Mouse (Mus musculus) layer of hippocampus, postnatal 36 days (tissue): Measurements from ENCODE around the gene Dnah6. TPM values are rescaled to one million over a fixed set of nuclear protein-coding genes. Genes with fewer than 3 reads are reported as not detected.

Experiments
- DNase-seq, 2 experiments: peaks; one replicate each; pipeline ENCODE4 v3.0.0; 2022
- total RNA-seq, 2 experiments: library from RNA; stranded (reverse); gene quantifications; 2 replicates each; pipeline ENCODE4 v1.2.3; 2021

The Dnah6 gene
- total RNA-seq, 2 experiments from 2014 or later: 0.42 to 0.68 TPM

DNA sequence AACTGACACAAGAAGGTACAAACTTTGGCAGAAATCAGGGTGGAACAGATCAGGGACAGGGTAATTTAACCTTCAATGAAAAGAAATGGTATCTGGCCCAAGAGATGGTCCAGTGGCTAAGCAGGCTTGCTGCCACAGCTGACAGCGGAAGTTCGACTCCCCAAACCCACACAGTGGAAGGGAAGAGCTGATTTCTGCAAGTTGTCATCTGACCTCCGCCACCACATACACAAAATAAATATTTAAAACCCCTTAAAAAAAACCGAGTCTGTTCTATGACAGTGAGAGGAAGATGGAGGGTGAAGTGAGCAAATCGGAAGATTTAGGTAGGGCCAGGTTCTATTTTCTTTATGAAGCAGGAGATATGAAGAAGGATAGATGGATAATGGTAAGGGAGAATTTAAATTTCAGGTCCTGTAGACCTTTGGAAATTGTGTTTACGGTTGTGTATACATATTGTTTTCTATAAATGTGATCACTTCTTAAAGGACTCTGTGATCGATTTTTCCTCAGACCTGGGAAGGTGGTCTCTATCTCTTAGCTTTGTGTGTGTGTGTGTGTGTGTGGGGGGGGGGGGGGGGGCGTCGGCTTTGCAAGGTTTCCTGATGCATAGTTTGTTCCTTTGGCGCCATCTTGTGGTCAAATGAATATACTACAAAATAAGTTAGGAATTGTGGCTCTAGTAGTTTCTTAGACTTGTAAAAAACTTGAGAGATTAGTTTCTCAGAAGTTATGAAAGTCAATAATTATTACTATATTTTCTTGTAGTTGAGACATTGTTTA lies 6.1 kb upstream of the Dnah6 start:
- no peak for DNase-seq

DNA sequence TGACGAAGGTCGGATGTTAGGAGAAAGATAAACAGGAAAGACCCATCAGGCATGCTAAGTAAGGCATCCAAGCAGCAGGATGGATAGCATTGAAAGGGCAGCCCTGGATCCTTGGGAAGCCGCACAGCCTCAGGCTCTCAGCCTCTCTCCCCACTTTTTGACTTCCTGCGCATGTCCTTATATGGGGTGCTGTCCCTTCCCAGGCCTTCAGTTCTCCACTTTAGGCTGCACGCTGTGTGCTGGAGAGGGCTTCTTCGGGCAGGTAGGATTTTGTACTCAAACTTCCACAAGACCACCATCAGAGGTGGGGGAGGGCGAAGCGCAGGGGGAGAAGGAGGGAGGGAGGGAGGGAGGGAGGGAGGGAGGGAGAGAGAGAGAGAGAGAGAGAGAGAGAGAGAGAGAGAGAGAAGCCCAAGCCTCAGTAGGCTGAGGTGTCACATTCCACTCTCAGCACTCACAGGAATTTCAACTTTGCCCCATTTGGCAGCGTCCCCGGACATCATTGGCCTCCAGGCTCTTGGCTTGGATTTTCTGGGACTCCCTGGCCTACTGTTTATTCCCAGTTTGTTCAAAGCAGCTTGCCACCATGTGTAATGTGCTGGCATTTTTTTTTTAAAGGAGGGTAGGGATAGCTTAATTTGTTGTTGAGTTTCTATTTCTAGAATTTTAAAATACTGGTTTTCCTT lies 1.5 kb upstream of the Dnah6 start:
- peak; percentile 51 to 54 for DNase-seq

DNA sequence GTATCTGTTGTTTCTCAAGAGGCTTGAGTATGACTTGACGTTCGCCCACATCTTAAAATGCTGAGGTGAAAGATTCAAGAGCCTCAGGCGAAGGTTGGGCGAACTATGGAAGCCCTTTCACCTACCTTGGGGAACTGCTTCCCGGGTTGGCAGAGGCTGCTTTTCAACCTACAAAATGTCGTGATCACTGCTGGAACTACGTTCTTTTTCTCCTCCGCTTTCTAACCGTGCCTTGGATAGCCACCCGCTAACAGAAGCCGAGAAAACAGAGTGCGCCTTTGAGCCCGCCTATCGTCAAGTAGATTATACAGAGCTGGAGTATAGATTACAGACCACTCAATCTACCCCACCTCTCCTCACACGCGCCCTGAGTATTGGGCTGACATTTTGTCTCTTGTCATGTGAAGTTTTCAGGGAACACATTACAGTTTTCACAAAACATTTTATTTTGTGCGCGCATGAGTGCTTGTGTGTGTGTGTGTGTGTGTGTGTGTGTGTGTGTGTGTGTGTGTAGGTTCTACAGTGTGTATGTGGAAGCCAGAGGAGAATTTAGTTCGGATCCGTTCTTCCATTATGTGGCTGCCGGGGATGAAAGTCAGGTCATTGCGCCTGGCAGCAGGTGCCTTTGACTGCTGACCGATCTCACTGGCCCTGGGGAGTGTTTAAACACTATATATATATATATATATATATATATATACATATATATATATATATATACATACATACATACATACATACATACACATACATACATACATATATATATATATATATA lies 696 bp upstream of the Dnah6 start:
- DNase-seq: peak in 1 of 2 experiments; percentile 13

DNA sequence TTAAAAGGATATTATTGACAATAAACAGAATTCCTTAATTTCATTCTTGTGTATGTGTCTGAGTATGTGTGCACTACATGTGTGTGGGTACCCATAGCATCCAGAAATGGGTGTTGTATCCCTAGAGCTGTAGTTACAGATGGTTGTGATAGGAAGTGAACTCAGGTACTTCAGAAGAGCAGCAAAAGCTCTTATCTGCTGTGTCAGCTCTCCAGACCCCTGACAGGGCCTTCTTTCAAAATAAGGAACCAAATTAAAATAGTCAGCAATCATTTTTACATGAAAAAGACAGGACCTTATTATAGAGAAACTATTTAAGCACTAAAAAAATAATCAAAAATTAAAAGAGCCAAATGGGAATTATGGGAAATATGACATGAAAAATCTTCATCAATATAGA lies 9.8 kb downstream of the Dnah6 start:
- no peak for DNase-seq

DNA sequence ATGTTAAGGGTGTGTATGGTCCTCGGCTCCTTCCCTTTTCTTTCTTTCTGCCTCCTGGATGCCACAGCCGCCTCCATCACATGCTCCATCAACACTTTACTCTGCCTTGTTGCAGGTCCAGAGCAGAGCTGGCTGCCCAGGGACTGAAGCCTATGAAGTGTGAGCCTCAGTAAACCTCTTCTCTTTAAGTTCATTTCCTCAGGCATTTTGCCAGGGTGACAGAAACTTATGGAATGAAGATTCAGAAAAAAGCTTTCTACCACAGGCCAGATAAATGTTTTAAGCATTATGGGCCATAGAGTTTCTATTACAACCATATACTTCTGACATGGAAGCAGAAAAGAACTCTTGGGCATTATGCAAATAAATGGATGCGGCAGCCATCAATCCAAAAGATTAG lies 10.4 kb downstream of the Dnah6 start:
- no peak for DNase-seq

DNA sequence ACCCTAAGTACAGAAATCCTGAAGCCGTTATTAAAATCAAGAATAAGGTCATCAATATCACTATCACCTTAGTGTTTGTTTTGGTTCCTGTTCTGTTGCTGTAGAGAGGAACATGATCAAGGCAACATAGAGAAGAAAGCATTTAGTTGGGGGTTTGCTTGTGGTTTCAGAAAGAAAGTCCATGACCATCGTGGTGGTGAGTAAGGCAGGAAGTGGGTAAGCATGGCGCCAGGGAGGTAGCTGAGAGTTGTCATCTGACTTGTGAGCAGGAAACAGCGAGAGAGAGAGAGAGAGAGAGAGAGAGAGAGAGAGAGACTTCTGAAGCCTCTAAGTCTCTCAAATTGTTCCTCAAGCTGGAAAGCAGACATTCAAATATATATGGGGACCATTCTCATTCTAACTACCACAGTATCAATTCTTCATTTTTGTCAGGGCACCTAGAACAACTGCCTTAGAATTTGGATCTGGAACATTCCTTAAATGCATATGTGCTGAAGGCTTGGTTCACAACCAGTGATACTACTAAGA lies 10.9 kb downstream of the Dnah6 start:
- DNase-seq: no peak

DNA sequence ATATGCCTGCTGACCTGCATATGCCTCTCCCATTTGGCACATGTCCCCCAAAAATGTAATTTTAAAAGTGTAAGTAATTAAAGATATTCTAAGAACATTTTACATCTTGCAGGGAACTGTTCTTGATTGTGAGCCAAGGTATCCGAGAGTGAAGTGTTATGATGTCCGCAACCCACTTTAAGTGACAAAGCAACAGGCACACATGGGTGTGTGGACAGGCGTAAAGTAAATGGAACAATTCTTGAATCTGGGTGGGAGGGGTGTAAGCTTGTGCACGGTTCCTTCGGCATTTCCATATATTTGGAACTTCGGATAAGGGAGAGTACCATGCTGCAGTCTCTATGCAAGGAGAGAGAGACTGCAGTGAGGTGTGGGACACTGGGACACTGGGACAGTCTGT lies 11.9 kb downstream of the Dnah6 start:
- DNase-seq: no peak

DNA sequence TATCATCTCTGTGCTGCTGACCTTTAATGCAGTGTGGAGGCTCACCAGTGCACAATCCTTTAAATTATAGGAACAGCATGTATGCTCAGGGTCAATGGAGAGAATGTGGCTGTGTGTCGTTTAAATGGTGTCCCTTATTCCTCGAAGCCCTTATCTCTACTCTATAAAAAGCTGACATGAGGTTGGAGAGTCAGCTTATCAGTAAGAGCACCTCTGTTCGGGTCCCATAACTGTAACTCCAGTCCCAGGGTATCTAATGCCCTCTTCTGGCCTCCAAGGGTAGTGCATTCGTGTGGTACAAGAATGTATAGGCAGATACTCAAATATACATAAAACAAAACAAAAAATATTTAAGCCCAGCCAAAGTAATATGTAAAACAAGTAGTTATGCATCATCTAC lies 16.5 kb downstream of the Dnah6 start:
- DNase-seq: no peak

DNA sequence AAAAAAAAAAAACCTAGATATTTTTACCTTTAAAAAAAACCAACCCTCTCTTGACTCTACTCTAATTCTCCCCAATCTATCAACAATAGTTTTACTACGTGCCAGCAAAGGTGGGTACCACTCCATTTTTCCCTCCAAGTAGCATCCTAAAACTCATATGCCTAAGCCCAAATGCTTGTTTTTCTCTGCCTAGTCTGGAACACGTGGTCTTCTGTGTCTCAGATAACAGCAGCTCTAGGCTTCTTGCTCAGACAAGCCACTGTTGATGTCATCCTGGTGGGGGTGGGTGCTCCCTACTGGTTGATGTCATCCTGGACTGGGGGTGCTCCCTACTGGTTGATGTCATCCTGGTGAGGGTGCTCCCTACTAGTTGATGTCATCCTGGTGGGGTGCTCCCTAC lies 17.7 kb downstream of the Dnah6 start:
- DNase-seq: no peak

DNA sequence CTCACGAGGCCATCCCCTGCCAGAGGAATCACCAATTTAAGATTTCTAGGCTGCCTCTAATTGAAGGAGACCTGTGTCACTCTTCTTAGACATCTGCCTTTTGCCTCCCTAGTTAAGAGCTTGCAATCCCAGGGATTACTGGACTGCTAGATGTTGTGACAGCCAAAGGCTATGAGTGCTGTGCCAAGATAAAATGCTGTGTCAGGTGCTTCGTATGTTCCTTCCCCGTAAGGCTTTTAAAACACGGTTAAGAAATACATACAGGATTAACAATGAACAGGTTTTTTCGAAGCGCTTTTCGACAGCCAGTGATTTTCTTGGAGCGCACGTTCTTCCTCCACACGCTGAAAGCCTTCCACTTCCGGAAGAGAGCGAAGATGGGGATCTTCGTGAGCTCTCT lies 26.2 kb downstream of the Dnah6 start:
- DNase-seq: no peak

DNA sequence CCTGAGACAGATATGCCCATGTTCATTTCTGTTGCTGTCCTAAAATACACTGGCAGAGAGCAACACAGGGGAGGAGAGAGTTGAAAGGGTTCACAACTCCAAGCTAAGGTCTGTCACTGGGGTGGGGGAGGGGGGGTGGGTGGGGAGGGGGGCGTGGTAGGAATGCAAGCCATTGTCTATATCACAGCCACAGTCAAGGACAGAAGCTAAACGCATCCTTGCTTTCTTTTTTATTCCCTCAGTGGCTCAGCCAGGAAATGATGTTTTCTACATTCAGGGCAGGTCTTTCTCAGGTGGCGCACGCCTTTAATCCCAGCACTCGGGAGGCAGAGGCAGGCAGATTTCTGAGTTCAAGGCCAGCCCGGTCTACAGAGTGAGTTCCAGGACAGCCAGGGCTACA lies 30.7 kb downstream of the Dnah6 start:
- no peak for DNase-seq

DNA sequence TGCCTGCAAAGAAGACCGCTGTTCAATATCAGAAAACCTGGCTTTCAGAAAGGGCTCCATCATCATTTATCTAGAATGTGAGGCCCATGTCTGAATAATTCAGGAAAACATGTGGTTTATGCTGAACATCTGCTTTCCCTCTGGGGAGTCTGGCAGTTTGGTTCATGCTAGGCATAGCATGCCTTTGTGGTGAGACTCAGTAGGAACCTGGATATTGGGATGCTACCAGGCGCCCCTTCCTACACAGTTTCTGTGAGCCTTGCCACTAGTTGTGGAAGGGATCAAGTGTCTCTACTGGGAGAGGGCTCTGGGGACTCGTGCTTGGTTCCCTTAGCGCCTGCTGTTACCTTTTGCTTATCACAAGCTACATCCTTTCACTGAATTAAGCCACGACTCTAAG lies 37.2 kb downstream of the Dnah6 start:
- DNase-seq: no peak

DNA sequence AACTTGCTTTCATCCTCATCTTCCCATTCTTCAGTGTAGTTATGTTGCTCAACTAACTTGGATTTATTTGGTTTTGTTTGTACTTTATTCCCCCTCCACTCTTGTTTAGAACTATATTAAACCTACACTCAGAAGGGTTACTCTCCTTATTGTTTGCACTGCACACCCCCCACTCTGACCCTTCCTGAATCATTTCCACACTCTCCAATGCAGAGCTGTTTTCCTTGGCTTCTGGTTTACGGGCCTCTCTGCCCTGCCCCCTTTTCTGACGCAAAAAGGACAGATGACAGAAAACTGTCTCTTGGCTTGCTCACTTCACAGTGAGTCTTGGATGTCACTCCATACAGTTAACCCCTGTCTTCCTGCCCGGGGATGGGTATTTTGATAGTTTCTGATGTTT lies 38.5 kb downstream of the Dnah6 start:
- DNase-seq: no peak

DNA sequence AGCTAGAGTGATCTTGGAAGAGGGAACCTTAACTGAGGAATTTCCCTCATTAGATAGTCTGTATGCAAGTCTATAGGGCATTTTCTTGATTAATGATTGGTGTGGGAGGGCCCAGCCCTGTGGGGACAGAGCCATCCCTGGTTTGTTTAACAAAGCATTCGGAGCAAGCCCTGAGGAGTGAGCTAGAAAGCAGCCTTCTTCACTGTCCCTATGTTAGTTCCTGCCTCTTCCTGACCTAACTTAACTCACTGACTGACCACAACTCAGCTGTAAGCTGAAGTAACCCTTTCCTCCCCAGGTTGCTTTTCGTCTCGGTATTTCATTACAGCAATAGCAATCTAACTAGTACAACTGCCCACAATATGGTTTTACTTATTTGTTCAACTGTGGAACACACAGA lies 39.0 kb downstream of the Dnah6 start:
- no peak for DNase-seq

DNA sequence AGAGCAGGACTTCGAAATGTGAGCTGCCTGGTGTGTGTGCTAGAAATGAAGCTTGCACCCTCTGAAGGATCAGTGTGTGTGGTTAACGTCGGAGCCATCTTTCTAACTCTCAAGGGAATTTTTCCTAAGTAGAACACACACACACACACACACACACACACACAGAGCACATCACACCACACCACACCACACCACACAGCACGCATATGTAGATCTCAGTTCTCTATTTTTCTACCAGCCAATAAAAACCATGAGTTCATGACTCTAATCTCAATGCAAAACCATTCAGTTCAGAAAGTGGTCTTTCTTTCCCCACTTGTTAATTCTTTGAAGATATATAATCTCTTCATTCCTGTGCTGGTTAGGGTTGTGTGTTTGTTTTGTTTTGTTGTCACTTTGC lies 39.4 kb downstream of the Dnah6 start:
- no peak for DNase-seq

DNA sequence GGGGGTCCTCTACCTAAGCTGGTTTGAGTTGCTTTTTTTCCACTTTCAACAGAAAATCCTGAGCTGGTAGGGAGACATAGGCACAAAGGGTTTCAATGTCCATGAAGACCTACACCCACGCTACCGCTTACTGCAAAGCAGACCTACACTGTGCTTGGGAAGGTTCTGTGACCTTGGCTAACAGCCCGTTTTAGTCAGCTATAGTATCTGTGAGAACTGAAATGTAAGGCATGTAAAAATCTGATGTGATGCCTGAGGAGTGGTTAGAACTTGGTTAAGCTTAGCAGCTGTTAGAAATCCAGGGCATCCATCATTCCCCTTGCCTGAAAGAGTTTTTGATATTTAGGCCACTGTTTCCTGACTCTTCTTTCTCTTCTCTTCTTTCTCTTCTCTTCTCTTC lies 46.3 kb downstream of the Dnah6 start:
- no peak for DNase-seq

DNA sequence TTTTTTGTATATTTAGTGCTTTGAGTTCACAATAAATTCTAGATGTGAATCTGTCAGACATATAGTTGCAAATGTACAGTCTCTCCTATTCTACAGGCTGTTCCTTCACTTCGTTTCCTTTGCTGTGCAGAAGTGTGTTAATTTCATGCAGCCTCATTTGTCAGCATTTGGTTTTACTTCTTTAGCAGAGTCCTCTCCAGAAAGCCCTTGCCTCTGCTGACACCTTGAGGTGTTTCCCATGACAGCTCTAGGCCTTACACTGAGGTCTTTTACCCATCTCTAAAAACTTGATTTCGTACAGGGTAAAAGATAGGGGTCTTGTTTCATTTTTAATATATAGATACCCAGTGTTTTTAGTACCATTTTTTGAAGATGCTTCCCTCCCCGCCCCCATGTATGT lies 54.2 kb downstream of the Dnah6 start:
- no peak for DNase-seq

DNA sequence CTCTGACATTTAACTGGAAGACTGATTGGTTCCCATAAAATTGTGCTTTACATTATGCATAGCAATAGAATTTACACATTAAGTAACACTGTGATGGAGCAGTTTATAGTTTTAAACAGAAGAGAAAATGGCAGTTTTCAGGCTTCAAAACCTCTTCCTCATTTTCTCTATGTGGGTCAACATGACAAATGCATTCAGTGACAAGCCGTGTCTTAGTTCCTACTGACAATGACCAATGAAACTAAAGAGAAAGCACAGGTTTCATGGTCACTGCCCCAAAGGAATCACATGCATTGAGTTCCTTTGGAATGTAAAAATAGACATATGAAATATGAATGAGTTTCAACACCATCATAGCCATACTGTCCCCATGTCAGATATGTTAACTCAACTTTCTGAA lies 58.5 kb downstream of the Dnah6 start:
- DNase-seq: no peak

DNA sequence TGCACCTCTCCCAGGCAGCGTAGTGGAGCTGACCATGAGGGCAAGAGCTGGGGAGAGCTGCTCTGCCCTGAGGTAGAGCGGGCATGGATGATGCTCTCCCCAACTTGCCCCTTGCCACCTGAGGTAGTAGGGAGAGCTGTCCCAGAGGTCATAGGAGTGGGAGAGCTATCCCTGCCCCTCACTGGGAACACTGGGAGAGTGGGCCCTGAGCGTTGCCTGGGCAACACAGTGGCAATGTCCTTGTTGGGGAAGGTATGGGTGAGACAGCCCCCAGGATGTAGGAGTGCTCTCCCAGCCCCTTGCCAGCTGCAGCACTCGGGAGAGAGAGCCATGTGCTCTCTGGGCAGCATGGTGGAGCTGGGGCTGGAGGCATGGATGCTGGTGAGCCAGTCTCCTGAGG lies 60.1 kb downstream of the Dnah6 start:
- no peak for DNase-seq

DNA sequence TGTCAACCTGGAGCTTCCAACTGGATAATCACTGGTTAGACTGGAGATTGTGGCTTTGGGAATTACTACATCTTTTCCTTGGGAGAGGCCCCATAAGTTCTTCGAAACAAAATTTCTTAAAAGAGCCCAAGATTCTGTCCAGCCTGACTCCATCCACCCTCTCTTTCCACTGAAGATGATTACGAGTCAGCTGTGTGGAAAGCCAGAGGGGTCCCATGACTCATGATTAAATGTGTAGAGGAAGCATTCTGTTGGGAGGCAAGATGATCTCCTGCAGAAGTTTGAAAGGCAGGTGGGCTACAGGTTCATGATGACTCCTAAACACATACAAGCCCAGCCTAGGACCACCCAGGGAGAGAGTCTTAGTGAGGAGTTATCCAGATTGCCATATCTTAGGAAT lies 66.0 kb downstream of the Dnah6 start:
- no peak for DNase-seq

DNA sequence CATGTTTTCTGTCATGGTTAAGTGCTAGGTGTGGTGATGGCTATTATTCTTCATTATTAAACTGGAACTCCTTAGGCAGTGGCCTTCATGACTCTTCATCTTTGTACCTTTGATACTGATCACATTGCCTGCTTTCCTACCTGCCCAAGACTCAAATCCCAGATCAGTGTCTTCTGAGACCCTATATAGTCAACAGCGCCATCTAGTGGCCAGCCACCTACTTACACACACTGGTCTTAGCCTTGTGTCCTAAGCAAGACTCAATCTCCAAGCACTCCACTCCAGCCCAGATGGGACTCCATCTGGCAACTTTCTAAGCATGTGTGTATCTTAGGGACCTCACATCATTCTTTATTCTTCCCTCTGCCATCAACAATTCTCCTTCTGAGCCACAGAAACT lies 67.8 kb downstream of the Dnah6 start:
- DNase-seq: peak; percentile 78

DNA sequence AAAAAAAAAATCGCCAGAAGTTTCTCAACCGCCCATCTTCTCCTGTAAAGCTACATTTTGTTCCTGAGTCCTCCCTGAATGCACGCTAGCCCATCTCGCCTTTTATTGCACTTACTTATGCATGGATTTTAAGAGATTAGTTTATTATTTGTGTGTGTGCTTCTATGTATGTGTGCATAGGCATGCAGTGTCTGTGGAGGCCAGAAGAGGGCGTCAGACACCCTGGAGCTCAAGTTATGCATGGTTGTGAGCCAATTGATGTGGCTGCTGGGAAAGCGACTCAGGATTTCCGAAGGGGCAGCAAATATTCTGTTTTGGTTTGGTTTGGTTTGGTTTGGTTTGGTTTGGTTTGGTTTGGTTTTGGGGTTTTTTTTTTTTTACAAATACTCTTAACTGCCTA lies 78.0 kb downstream of the Dnah6 start:
- DNase-seq: no peak

DNA sequence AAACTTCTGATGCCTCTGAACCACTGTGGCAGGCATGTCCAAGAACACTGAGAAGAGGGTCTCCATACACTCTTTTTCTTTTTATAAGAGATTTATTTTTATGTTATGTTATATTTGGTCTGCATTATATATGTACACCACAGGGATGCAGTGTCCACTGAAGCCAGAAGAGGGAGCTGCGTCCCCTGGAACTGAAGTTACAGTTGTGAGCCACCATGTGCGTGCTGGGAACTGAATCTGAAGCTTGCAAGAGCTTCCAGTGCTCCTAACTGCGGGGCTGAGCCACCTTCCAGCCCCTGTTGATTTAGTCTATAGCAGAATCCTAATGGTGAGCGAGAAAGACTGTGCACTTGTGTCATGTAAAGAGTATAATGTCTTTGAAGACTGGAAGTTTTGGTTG lies 78.7 kb downstream of the Dnah6 start:
- no peak for DNase-seq
